Mouse (Mus musculus) G1E (cell line): ENCODE measurements at regions not wholly inside any gene's neighbourhood (a gene's known extent, or its start where the extent isn't known, plus 50 kb on each side); places are given as distances from the start of the nearest gene placed in this dataset.

Experiments used
- ATAC-seq: 2 replicates; pipeline ENCODE4 v1.8.0; 2016; ENCODE audit warnings: mild to moderate bottlenecking; ENCODE audit not compliant: insufficient number of reproducible peaks, poor library complexity, low FRiP score, severe bottlenecking; ENCODE audit errors: extremely low read depth
- DNase-seq: peaks from one replicate; pipeline ENCODE4 v3.0.0; 2012; ENCODE audit warnings: low spot score
- H3K27me3 ChIP-seq: 2 replicates; pipeline ENCODE4 v1.6.1; 2012; ENCODE audit warnings: mild to moderate bottlenecking, low read length, inconsistent platforms; ENCODE audit not compliant: insufficient read depth
- H3K36me3 ChIP-seq: replicated peaks from 2 replicates; pipeline ENCODE3; 2012; ENCODE audit warnings: mild to moderate bottlenecking, inconsistent platforms
- H3K4me1 ChIP-seq: 2 replicates; pipeline ENCODE4 v1.6.1; 2012; ENCODE audit warnings: low read depth, low read length, inconsistent platforms, mixed read lengths; ENCODE audit not compliant: insufficient read depth
- H3K4me3 ChIP-seq: 2 replicates; pipeline ENCODE4 v1.5.1; 2012; ENCODE audit warnings: low read depth, mild to moderate bottlenecking, inconsistent platforms, low read length, moderate library complexity, mixed read lengths
- H3K9me3 ChIP-seq: replicated peaks from 2 replicates; pipeline ENCODE4 v1.6.1; 2012; ENCODE audit warnings: inconsistent platforms
- CTCF ChIP-seq: IDR thresholded peaks from 2 replicates; pipeline ENCODE4 v1.5.1; 2012; ENCODE audit warnings: low read depth, low read length, inconsistent platforms, mixed read lengths
- GATA1 ChIP-seq: IDR thresholded peaks from 2 replicates; pipeline ENCODE4 v1.6.1; 2012; ENCODE audit warnings: borderline replicate concordance, low read length, inconsistent platforms, mixed read lengths
- GATA2 ChIP-seq: IDR thresholded peaks from 2 replicates; pipeline ENCODE4 v1.6.1; 2012; ENCODE audit warnings: low read depth, low read length, inconsistent platforms, borderline replicate concordance
- POLR2AphosphoS5 ChIP-seq: IDR thresholded peaks from 2 replicates; pipeline ENCODE4 v1.6.1; 2012; ENCODE audit warnings: low read depth, low read length, inconsistent platforms; ENCODE audit not compliant: insufficient replicate concordance
- TAL1 ChIP-seq: conservative IDR thresholded peaks from 2 replicates; pipeline ENCODE4 v1.6.1; 2012; ENCODE audit warnings: low read depth, low read length, inconsistent platforms, mixed read lengths

- Histone ChIP-seq H3K9me3 (no peaks in the 10 kb centered on the region), H3K27me3 (no peaks in the 10 kb centered on the region), H3K4me1 (peaks cover 10% of the 10 kb centered on the region), H3K4me3 (no peak overlapping the region), H3K36me3 (peaks cover 86% of the 10 kb centered on the region)
- ATAC-seq (no peak), DNase-seq (no peak)
- TF ChIP-seq GATA1 = no peak
- no peak for TF ChIP-seq GATA2
- no peak for TF ChIP-seq CTCF
- TF ChIP-seq TAL1 = no peak
- TF ChIP-seq POLR2AphosphoS5 = no peak
Measured at GRCm38 (mm10) chr6:31075209-31075571, 116.3 kb upstream of the Klf14 start.

DNA sequence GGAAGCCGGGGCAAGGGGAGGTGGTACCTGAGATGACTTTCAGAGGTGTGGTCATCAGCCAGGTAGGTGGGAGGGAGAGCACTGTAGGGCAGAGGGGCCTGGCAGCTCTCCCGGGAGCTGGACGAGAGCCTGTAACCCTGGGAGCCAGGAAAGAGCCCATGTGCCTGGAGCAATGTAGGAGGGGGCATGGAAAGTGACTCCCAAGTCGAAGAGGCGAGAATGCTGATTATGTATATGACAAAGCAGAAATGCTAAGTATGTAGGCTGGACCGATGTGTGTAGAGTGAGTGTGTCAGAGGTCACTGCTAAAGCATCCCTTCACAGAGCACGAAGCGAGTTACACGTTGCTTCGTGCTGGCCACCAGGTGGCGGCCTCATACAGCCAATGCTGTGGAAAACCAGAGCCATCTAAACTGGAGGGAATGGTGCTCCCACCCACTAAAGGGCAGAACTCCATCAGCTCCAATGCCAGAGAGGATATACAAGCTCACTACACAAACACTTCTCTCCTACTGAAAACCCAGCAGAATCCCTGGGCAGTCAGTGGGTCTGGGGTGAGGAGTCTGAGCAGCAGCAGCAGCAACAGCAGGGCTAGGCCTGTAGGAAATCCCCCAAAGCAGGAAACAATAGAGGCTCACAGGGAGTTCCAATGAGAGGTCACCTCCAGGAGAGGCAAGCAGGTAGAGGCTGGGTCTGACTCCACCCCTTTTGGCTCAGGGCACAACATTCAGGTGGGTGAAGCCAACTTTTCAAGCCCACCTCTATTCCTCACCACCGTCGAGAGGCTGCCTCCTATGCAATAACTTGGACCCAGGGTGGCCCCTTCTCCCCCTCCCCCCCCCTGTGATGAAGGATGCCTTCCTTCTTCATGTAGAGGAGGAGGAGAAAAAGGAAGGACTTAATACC lies 116.9 kb upstream of the Klf14 start:
- Histone ChIP-seq H3K9me3 (no peaks in the 10 kb centered on the region), H3K4me3 (no peak overlapping the region), H3K36me3 (peaks cover 86% of the 10 kb centered on the region), H3K4me1 (peaks cover 10% of the 10 kb centered on the region), H3K27me3 (no peaks in the 10 kb centered on the region)
- ATAC-seq (0 out of 2 replicates have a peak, but pooled peaks have one; percentile 34), DNase-seq (peak; percentile 20)
- TF ChIP-seq TAL1 (no peak), CTCF (peak; percentile 54)

DNA sequence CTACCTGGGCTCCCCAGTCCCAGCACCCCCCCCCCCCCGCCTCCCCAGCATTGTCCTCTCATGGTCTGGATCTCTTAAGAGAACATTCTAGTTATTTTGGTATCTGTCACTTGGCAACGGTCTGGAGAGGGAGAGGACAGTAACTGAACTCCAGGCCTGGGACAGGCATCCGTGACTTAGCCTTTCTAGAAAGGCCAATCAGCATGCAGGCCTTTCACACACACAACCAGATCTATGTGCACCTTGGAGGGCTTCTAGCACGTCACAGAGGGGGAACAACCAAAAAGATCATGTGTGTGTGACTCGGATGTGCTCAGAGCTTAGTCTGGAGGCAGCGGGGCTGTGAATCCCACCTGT lies 117.6 kb upstream of the Klf14 start:
- peaks cover 87% of the 10 kb centered on the region for H3K36me3 ChIP-seq
- H3K4me1 ChIP-seq = peaks cover 10% of the 10 kb centered on the region
- ATAC-seq = no peak
- H3K27me3 ChIP-seq = no peaks in the 10 kb centered on the region
- H3K4me3 ChIP-seq = no peak overlapping the region
- TF ChIP-seq TAL1 (no peak), POLR2AphosphoS5 (no peak), GATA2 (no peak), GATA1 (no peak), CTCF (no peak)
- no peak for DNase-seq
- H3K9me3 ChIP-seq = no peaks in the 10 kb centered on the region

- no peak for ATAC-seq
- H3K36me3 ChIP-seq = peaks cover 86% of the 10 kb centered on the region
- no peak for TF ChIP-seq POLR2AphosphoS5
- TF ChIP-seq TAL1 = no peak
- no peaks in the 10 kb centered on the region for H3K9me3 ChIP-seq
- H3K27me3 ChIP-seq = no peaks in the 10 kb centered on the region
- no peak overlapping the region for H3K4me3 ChIP-seq
- peaks cover 10% of the 10 kb centered on the region for H3K4me1 ChIP-seq
- no peak for DNase-seq
Measured at GRCm38 (mm10) chr6:31077216-31077615, 118.3 kb upstream of the Klf14 start.

DNA sequence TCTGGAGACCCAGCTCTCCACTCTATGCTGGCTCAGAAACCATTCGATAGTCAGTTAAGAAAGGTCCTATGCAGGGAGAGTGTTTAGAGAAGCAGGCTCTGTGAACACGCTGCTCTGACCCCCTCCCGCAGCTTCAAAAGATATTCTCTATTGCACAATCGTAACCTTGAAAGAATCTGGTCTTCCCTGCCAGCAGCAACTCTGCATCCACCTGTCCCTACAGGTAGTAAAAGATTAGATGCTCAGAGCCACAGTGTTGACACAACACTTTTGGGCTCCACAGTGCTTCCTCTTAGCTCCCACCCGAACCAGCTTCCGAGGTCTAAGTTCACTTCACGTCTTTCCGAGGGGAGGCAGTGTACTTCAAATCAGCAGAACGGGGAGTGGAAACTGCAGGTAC lies 118.9 kb upstream of the Klf14 start:
- no peak for TF ChIP-seq TAL1
- TF ChIP-seq POLR2AphosphoS5 = no peak
- no peak for TF ChIP-seq GATA1
- no peak for TF ChIP-seq CTCF
- no peak for TF ChIP-seq GATA2
- Histone ChIP-seq H3K27me3 (no peaks in the 10 kb centered on the region), H3K4me1 (peaks cover 10% of the 10 kb centered on the region), H3K4me3 (no peak overlapping the region), H3K36me3 (peaks cover 89% of the 10 kb centered on the region), H3K9me3 (no peaks in the 10 kb centered on the region)
- DNase-seq = no peak
- ATAC-seq = no peak

DNA sequence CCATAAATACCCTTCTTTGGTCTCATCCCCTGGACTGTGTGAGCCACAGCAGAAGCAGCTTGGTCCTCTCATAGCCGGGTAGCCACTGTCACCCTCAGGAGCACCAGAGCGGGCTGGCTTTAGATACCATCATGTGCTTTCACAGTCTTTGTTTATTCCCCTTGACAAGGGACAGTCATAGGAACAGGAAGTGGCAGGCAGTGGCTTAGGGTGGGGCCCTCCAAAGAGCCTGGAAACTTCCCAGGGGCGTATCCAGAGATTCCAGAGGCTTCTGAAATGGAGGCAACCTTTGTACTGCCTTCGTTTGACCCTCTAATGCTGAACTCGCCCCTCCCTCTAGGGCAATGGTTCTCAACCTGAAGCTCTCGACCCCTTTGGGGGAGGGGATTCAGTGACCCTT lies 119.5 kb upstream of the Klf14 start:
- H3K36me3 ChIP-seq = peaks cover 90% of the 10 kb centered on the region

More for the DNA sequence above, 119.5 kb upstream of the Klf14 start:
- no peaks in the 10 kb centered on the region for H3K27me3 ChIP-seq
- TF ChIP-seq TAL1 (no peak), CTCF (no peak), GATA2 (no peak), POLR2AphosphoS5 (no peak), GATA1 (no peak)
- DNase-seq (no peak), ATAC-seq (no peak)
- H3K4me1 ChIP-seq = peaks cover 10% of the 10 kb centered on the region
- no peak overlapping the region for H3K4me3 ChIP-seq
- H3K9me3 ChIP-seq = no peaks in the 10 kb centered on the region
